Mouse (Mus musculus) adrenal gland, postnatal 14 days (tissue): ENCODE measurements around the gene Rd3l. TPM values are rescaled to one million over a fixed set of nuclear protein-coding genes. Genes with fewer than 3 reads are reported as not detected.

Experiments used
- total RNA-seq: library from RNA; stranded (reverse); gene quantifications from 2 replicates; pipeline ENCODE4 v1.2.3, GENCODE M21; 2021

The Rd3l gene
- total RNA-seq, 1 experiment from 2014 or later = not detected

Other genes starting within 250 kb of the Rd3l start
- gene Klc1, start 222.5 kb downstream of the Rd3l start, total RNA-seq = 99.9 and 115 TPM in 2 replicates
- gene Xrcc3, start 167.4 kb downstream of the Rd3l start, total RNA-seq = 18.6 and 20.8 TPM in 2 replicates
- gene Zfyve21, start 167.1 kb downstream of the Rd3l start, total RNA-seq = 91.0 and 96.9 TPM in 2 replicates
- 17.5 and 22.0 TPM in 2 replicates for gene Ppp1r13b, start 73.2 kb downstream of the Rd3l start, total RNA-seq
- 533 and 580 TPM in 2 replicates for gene Atp5mpl, start 14.3 kb downstream of the Rd3l start, total RNA-seq
- 0.15 TPM in 1 of 2 replicates, not detected in the other for gene Tdrd9, start 9.8 kb downstream of the Rd3l start, total RNA-seq
- gene Aspg, start 125.4 kb upstream of the Rd3l start, total RNA-seq = 40.1 and 40.8 TPM in 2 replicates
- 12.8 and 15.4 TPM in 2 replicates for gene Kif26a, start 164.9 kb upstream of the Rd3l start, total RNA-seq